Mouse (Mus musculus): ENCODE results near the gene Acacb. TPM values are rescaled to one million over a fixed set of nuclear protein-coding genes. Genes with fewer than 3 reads are reported as not detected.
A peak's percentile ranks its signal among the peaks of the same experiment; 100 is the strongest.

The Acacb gene
- polyA plus RNA-seq (2014; fragmentation: Nextera tagmentation; extraction: Ambion mirVana), result 1.6 and 1.7 TPM in 2 replicates

GRCm38 (mm10) chr5:114146028-114146888, at the start of gene Acacb:
Gene Acacb, plus strand, starts transcription at chr5:114146535.
- Histone ChIP-seq H3K4me2 (no peak within 1 kb of the TSS), H3K27me3 (ENCODE audit: control insufficient read depth, insufficient read depth, low read length) (no peaks in the 10 kb centered on the region), H3K36me3 (ENCODE audit: control insufficient read depth, insufficient read depth, low read length) (no peaks in the 10 kb centered on the region), H3K4me3 (ENCODE audit: low read depth, low read length) (no peak within 1 kb of the TSS), H3K4me1 (ENCODE audit: control insufficient read depth, insufficient read depth, low read length) (no peaks in the 10 kb centered on the region; the same call in 1 of the 2 replicates), H3K9ac (ENCODE audit: low read length) (no peak within 1 kb of the TSS), H3K27ac (ENCODE audit: low read depth, low read length) (no peak within 1 kb of the TSS), H3K9me3 (ENCODE audit: control insufficient read depth, low read length) (no peaks in the 10 kb centered on the region)
- DNase-seq (ENCODE audit: low spot score, missing footprints) (no peak), ATAC-seq (ENCODE audit: low FRiP score) (no peak)
- 57% methylated on average over 19 of the region's 19 CpGs for WGBS

DNA sequence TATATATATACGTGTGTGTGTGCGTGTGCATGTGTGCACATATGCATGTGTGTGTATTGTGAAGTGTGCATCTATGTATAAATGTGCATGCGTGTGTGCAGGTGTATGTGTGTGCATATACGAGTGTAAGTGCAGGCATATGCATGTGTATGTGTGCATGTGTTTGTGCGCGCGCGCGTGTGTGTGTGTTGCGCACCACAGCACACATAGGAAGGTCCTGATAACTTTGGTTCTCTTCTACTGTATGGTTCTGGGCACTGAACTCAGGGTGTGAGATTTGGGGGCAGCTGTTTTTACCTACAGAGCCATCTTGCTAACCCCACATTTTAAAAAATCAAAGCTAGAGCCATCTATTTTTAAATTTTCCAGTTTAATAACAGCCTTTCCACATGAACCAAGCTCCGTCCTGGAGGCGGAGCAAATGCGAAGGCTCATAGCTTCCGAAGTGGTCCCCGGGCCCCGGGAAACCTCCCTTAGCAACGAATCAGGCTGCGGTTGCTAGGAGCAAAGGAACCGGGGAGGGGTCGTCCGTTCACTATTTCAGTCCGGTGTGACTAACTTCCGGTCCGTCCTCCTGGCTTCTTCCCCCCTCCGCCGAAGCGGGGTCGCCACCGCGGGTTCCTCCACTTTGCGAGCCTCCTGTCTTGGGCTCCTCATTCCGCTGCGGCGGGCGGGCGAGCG, 46.5 kb upstream of the Acacb start:
- 8% methylated on average over 37 of the region's 37 CpGs for WGBS

DNA sequence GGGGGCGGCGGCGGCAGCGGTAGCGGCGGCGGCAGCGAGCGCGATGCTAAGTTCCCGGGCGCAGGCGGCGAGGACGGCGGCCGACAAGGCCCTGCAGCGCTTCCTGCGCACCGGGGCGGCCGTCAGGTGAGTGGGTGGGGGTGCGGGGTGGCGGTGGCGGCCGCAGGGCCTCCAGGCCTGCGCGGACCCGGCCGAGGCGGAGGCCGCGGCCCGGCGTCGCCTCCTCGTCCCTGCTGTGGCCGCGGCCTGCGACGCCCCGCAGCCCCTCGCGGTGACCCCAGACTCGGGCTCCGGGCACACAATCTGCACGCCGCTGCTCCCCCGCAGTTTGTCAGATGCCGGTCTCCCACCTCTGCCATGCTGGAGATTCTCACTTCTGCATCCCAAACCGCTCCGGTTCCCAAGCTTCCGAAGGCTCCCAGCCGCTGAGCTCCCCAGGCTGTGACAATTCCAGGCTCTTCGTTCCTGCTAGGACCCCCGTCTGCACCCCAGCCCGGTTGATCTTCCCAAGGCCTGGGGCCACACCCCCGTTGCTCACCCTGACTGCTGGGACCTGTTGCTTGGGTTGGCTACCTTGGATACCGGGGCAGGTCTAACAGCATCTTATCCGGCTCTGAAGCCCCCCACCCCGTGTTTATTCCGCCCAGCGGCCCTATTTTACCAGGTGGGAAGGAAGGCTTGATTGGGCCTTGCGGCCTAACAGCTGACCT, 45.8 kb upstream of the Acacb start:
- WGBS, result 5% methylated on average over 40 of the region's 64 CpGs
- peak overlapping the region; percentile 91 for H3K9ac ChIP-seq (ENCODE audit: low read length)
- no peak overlapping the region for H3K27ac ChIP-seq (ENCODE audit: low read depth, low read length)
- peak; percentile 86 for DNase-seq (ENCODE audit: low spot score, missing footprints)
- peak overlapping the region; percentile 95 for H3K4me2 ChIP-seq
- H3K4me1 ChIP-seq (ENCODE audit: control insufficient read depth, insufficient read depth, low read length), result peaks cover 11% of the 10 kb centered on the region
- H3K27me3 ChIP-seq (ENCODE audit: control insufficient read depth, insufficient read depth, low read length), result no peaks in the 10 kb centered on the region
- no peaks in the 10 kb centered on the region for H3K9me3 ChIP-seq (ENCODE audit: control insufficient read depth, low read length)
- peak overlapping the region; percentile 97 for H3K4me3 ChIP-seq (ENCODE audit: low read depth, low read length)
- H3K36me3 ChIP-seq (ENCODE audit: control insufficient read depth, insufficient read depth, low read length), result no peaks in the 10 kb centered on the region
- peak; percentile 77 for ATAC-seq (ENCODE audit: low FRiP score)

More for the DNA sequence above, 46.5 kb upstream of the Acacb start:
- H3K4me2 ChIP-seq, result peak overlapping the region; percentile 95
- ATAC-seq (ENCODE audit: low FRiP score), result peak; percentile 94
- H3K4me3 ChIP-seq (ENCODE audit: low read depth, low read length), result peak overlapping the region; percentile 97
- peaks cover 11% of the 10 kb centered on the region for H3K4me1 ChIP-seq (ENCODE audit: control insufficient read depth, insufficient read depth, low read length)
- H3K9ac ChIP-seq (ENCODE audit: low read length), result peak overlapping the region; percentile 91
- H3K36me3 ChIP-seq (ENCODE audit: control insufficient read depth, insufficient read depth, low read length), result no peaks in the 10 kb centered on the region
- peak overlapping the region; percentile 35 for H3K27ac ChIP-seq (ENCODE audit: low read depth, low read length)
- no peaks in the 10 kb centered on the region for H3K9me3 ChIP-seq (ENCODE audit: control insufficient read depth, low read length)
- H3K27me3 ChIP-seq (ENCODE audit: control insufficient read depth, insufficient read depth, low read length), result no peaks in the 10 kb centered on the region
- DNase-seq (ENCODE audit: low spot score, missing footprints), result peak; percentile 100

DNA sequence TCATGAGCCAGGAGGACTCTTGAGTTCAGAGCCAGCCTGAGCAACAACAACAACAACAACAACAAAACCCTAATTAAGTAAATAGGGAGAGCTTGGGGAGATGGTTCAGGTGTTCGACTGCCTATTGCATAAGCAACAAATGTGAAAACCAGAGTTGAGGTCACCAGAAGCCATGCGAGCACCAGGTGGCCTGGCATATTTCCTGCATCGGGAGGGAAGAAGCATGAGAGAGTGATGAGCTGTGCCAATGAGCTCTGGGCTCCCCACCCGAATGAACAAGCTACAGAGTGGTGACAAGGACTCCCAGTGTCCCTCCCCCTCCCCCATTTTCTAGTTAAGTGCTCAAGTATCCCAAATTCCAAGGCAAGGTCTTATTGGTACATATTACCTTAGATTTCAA, 44.5 kb upstream of the Acacb start:
- DNase-seq (ENCODE audit: low spot score, missing footprints) (no peak), ATAC-seq (ENCODE audit: low FRiP score) (no peak)
- Histone ChIP-seq H3K36me3 (ENCODE audit: control insufficient read depth, insufficient read depth, low read length) (peaks cover 3% of the 10 kb centered on the region), H3K9ac (ENCODE audit: low read length) (no peak overlapping the region), H3K4me1 (ENCODE audit: control insufficient read depth, insufficient read depth, low read length) (peaks cover 11% of the 10 kb centered on the region), H3K4me3 (ENCODE audit: low read depth, low read length) (no peak overlapping the region), H3K27ac (ENCODE audit: low read depth, low read length) (no peak overlapping the region), H3K9me3 (ENCODE audit: control insufficient read depth, low read length) (no peaks in the 10 kb centered on the region), H3K4me2 (no peak overlapping the region), H3K27me3 (ENCODE audit: control insufficient read depth, insufficient read depth, low read length) (no peaks in the 10 kb centered on the region)
- WGBS, result 85% methylated on average over 4 of the region's 4 CpGs

DNA sequence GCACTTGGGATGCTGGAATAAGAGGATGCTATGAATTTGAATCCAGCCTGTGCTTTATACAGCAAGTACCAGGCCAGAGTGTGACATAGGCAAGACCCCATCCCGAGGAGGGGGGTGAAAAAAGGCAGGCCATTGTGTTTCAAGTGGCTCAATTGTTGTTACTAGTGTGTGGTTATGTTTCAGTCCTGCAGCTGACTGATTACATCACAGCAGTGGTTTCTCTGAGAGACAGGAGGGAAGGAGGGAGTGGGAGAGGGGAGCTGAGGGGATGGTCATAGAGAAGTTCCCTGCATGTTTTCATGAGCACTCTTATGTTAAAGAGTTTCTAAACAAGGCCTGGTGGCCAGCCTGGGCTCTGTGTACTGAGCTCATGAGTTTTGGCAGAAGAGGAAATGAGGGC, 43.5 kb upstream of the Acacb start:
- ATAC-seq (ENCODE audit: low FRiP score) (no peak), DNase-seq (ENCODE audit: low spot score, missing footprints) (no peak)
- WGBS, result 92% methylated on average over 1 of the region's 1 CpGs
- Histone ChIP-seq H3K27me3 (ENCODE audit: control insufficient read depth, insufficient read depth, low read length) (no peaks in the 10 kb centered on the region), H3K4me3 (ENCODE audit: low read depth, low read length) (no peak overlapping the region), H3K4me1 (ENCODE audit: control insufficient read depth, insufficient read depth, low read length) (peaks cover 11% of the 10 kb centered on the region), H3K36me3 (ENCODE audit: control insufficient read depth, insufficient read depth, low read length) (peaks cover 3% of the 10 kb centered on the region), H3K9ac (ENCODE audit: low read length) (no peak overlapping the region), H3K27ac (ENCODE audit: low read depth, low read length) (no peak overlapping the region), H3K4me2 (no peak overlapping the region), H3K9me3 (ENCODE audit: control insufficient read depth, low read length) (no peaks in the 10 kb centered on the region)

DNA sequence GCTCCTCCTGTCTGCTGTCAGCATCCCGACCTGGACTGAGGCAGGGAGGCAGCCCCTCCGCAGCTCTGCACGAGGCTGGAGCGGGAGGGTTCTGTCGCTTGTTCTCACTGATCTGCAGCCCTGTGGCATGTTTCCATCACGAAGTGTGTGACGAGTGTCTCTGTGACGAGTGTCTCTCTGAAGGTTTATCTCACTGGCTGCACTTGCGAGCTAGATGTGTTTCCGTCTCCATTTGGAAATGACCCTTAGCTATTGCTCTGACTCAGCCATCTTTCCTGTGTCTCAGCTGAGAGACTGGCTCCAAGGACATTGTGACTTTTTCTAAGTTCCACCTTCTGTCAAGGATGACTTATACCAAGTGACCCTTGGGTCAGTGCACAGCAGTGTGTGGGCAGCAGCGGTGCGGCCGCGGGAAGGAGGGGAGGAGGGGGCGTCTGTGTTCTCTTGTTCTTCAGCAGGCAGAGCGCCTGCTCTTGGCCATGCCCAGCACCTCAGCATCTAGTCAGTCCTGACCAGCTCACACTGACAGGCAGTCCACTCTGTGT, 39.9 kb upstream of the Acacb start:
- H3K4me1 ChIP-seq (ENCODE audit: control insufficient read depth, insufficient read depth, low read length), result no peaks in the 10 kb centered on the region; the same call in 1 of the 2 replicates
- WGBS, result 91% methylated on average over 16 of the region's 16 CpGs
- H3K36me3 ChIP-seq (ENCODE audit: control insufficient read depth, insufficient read depth, low read length), result peaks cover 22% of the 10 kb centered on the region

GRCm38 (mm10) chr5:114113334-114113733, 33.0 kb upstream of the Acacb start:
- no peaks in the 10 kb centered on the region for H3K27me3 ChIP-seq (ENCODE audit: control insufficient read depth, insufficient read depth, low read length)
- WGBS, result 87% methylated on average over 6 of the region's 6 CpGs
- no peaks in the 10 kb centered on the region for H3K4me1 ChIP-seq (ENCODE audit: control insufficient read depth, insufficient read depth, low read length)
- no peak overlapping the region for H3K4me2 ChIP-seq
- no peak overlapping the region for H3K4me3 ChIP-seq (ENCODE audit: low read depth, low read length)
- no peak overlapping the region for H3K27ac ChIP-seq (ENCODE audit: low read depth, low read length)
- H3K9me3 ChIP-seq (ENCODE audit: control insufficient read depth, low read length), result no peaks in the 10 kb centered on the region
- peaks cover 25% of the 10 kb centered on the region for H3K36me3 ChIP-seq (ENCODE audit: control insufficient read depth, insufficient read depth, low read length)
- ATAC-seq (ENCODE audit: low FRiP score) (no peak), DNase-seq (ENCODE audit: low spot score, missing footprints) (no peak)
- no peak overlapping the region for H3K9ac ChIP-seq (ENCODE audit: low read length)

More for the DNA sequence above, 39.9 kb upstream of the Acacb start:
- ATAC-seq (ENCODE audit: low FRiP score) (no peak), DNase-seq (ENCODE audit: low spot score, missing footprints) (no peak)
- Histone ChIP-seq H3K27me3 (ENCODE audit: control insufficient read depth, insufficient read depth, low read length) (no peaks in the 10 kb centered on the region), H3K4me2 (no peak overlapping the region), H3K9ac (ENCODE audit: low read length) (no peak overlapping the region), H3K4me3 (ENCODE audit: low read depth, low read length) (no peak overlapping the region), H3K9me3 (ENCODE audit: control insufficient read depth, low read length) (no peaks in the 10 kb centered on the region), H3K27ac (ENCODE audit: low read depth, low read length) (no peak overlapping the region)

DNA sequence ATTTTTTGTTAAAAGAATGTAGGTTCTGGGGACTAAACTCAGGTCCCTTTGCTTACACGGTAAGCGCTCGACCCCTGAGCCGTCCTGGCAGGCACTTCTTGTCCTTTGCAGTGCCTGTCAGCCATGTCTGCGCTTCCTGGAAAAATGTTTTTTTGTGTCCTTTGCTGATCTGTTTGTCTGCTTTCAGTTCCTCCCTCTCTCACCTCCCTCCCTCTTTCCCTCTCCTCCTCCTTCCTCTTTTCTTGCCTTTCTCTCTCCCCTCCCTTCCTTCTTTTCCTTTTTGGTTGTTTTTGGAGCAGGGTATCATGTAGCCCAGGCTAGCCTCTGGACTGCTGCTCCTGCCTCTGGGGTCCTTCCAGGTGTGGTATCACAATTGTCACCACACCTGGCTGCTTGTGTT, 31.3 kb upstream of the Acacb start:
- no peak overlapping the region for H3K4me2 ChIP-seq
- H3K9ac ChIP-seq (ENCODE audit: low read length), result no peak overlapping the region
- H3K27me3 ChIP-seq (ENCODE audit: control insufficient read depth, insufficient read depth, low read length), result no peaks in the 10 kb centered on the region
- DNase-seq (ENCODE audit: low spot score, missing footprints) (no peak), ATAC-seq (ENCODE audit: low FRiP score) (no peak)
- H3K36me3 ChIP-seq (ENCODE audit: control insufficient read depth, insufficient read depth, low read length), result peaks cover 12% of the 10 kb centered on the region; the same call in 1 of the 2 replicates
- H3K4me1 ChIP-seq (ENCODE audit: control insufficient read depth, insufficient read depth, low read length), result no peaks in the 10 kb centered on the region
- H3K4me3 ChIP-seq (ENCODE audit: low read depth, low read length), result no peak overlapping the region
- H3K27ac ChIP-seq (ENCODE audit: low read depth, low read length), result no peak overlapping the region
- H3K9me3 ChIP-seq (ENCODE audit: control insufficient read depth, low read length), result no peaks in the 10 kb centered on the region
- WGBS, result 84% methylated on average over 5 of the region's 5 CpGs

Data from midbrain, embryonic 11.5 days (tissue).